Mouse (Mus musculus) brain, embryonic 14.5 days (tissue): Measurements from ENCODE around the gene Msrb1.

Experiments used
- CTCF ChIP-seq: fragments of 200-500 bp; IDR thresholded peaks from 2 replicates; pipeline ENCODE4 v1.5.1; 2012; ENCODE audit warnings: inconsistent platforms, mild to moderate bottlenecking, moderate library complexity, borderline replicate concordance; ENCODE audit not compliant: insufficient read depth, insufficient read length; ENCODE audit errors: extremely low read depth
- POLR2A ChIP-seq: fragments of 200-500 bp; IDR thresholded peaks from 2 replicates; pipeline ENCODE4 v1.6.1; 2012; ENCODE audit warnings: mild to moderate bottlenecking, inconsistent platforms, borderline replicate concordance; ENCODE audit not compliant: poor library complexity, insufficient read depth, insufficient read length, severe bottlenecking; ENCODE audit errors: extremely low read depth

DNA sequence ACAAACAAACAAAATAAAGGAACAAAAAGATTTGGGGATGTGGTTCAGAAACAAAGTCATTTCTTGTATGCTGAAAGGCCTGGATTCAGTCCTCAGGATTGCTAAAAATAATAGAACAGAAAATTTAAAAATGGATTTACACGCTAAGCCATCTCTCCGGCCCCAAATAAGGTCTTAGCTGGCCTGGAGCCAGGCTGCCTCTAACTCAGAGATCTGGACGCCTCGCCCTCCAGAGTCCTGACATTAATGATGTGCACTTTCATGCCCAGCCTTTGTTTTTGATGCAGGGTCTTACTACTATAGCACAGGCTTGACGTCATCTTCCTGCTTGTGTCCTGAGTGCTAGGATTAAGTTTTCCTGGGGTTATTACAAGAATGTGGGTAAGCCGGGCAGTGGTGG, 7.4 kb upstream of the Msrb1 start:
- no peak for TF ChIP-seq CTCF
- TF ChIP-seq POLR2A = no peak
